Mouse (Mus musculus) intestine, embryonic 14.5 days (tissue): ENCODE measurements around the gene Lipm. TPM values are rescaled to one million over a fixed set of nuclear protein-coding genes. Genes with fewer than 3 reads are reported as not detected.

Experiments used
- ATAC-seq: fragments of 200-750 bp; cut with Nextera tagmentation; replicated peaks from 2 replicates; pipeline ENCODE4 v1.8.0; 2017; ENCODE audit warnings: low read depth, moderate number of reproducible peaks, moderate TSS enrichment, moderate library complexity; ENCODE audit not compliant: low FRiP score, low TSS enrichment
- DNase-seq: peaks from one replicate; pipeline ENCODE4 v3.0.0-alpha.2; 2018; ENCODE audit warnings: low spot score
- H3K27ac ChIP-seq: fragments of 300-500 bp; sonication (generic); 2 replicates; pipeline ENCODE4 v1.5.1; 2014; ENCODE audit warnings: low read depth, mild to moderate bottlenecking, control low read depth
- H3K27me3 ChIP-seq: fragments of 300-500 bp; sonication (generic); replicated peaks from 2 replicates; pipeline ENCODE4 v1.6.1; 2014; ENCODE audit warnings: low read length, control low read depth; ENCODE audit not compliant: control insufficient read depth, insufficient read depth
- H3K36me3 ChIP-seq: fragments of 300-500 bp; sonication (generic); 2 replicates; pipeline ENCODE4 v1.6.1; 2014; ENCODE audit warnings: low read length, control low read depth; ENCODE audit not compliant: control insufficient read depth, insufficient read depth
- H3K4me1 ChIP-seq: fragments of 300-500 bp; sonication (generic); replicated peaks from 2 replicates; pipeline ENCODE4 v1.6.1; 2014; ENCODE audit warnings: low read length, control low read depth, mixed read lengths; ENCODE audit not compliant: control insufficient read depth, insufficient read depth
- H3K4me2 ChIP-seq: fragments of 300-500 bp; sonication (generic); 2 replicates; pipeline ENCODE4 v1.6.1; 2014; ENCODE audit warnings: low read length
- H3K4me3 ChIP-seq: fragments of 300-500 bp; sonication (generic); 2 replicates; pipeline ENCODE4 v1.5.1; 2014; ENCODE audit warnings: low read depth, low read length, control low read depth, mixed read lengths
- H3K9ac ChIP-seq: fragments of 300-500 bp; sonication (generic); 2 replicates; pipeline ENCODE4 v1.6.1; 2014; ENCODE audit warnings: mild to moderate bottlenecking, low read length
- H3K9me3 ChIP-seq: fragments of 300-500 bp; sonication (generic); 2 replicates; pipeline ENCODE4 v1.6.1; 2016; ENCODE audit warnings: low read length, control low read depth; ENCODE audit not compliant: control insufficient read depth
- WGBS: fragments of 180-500 bp; shearing (Covaris S2); extraction: QIAGEN DNeasy Blood & Tissue Kit; methylation state at CpG from one replicate; pipeline ENCODE4 v1.1.7; 2014; 5-methylcytosine and 5-hydroxymethylcytosine counted together
- microRNA-seq: library from miRNA; unstranded; fragments of <30 nt; microRNA quantifications from one replicate; pipeline ENCODE4, GENCODE M21; 2016
- polyA plus RNA-seq: library from polyadenylated mRNA; unstranded; fragments of >200 nt; fragmentation: Nextera tagmentation; extraction: Ambion mirVana; gene quantifications from 2 replicates; pipeline ENCODE4 v1.2.1, GENCODE M21; 2014

Gene Lipm
- polyA plus RNA-seq, 1 experiment from 2014 or later = not detected

DNA sequence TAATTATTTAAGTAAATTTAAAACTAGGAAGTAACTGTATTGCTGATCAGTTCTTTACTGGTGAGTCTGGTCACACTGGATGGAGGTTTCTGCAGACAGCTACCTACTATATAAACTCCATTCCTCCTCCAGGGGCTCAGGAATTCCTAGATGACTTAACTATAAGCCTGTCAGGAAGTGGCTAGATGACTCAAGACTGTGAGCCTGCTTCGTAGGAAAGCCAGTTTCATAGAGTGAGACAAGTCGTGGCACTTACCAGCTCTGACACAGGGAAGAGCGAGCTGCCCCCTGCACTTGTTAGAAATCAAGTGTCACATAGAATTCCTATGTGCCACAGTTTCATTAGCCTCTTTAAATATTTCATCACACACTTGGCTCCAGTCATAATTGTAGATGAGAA, 70.4 kb downstream of the Lipm start:
- no peak overlapping the region for H3K9ac ChIP-seq
- 0 out of 2 replicates have a peak, but pooled peaks cover 3% of the 10 kb centered on the region for H3K4me1 ChIP-seq
- H3K9me3 ChIP-seq = no peaks in the 10 kb centered on the region
- no peak for ATAC-seq
- DNase-seq = no peak
- whole genome bisulfite sequencing = 68% methylated on average over 3 of the region's 3 CpGs
- H3K36me3 ChIP-seq = no peaks in the 10 kb centered on the region
- H3K4me2 ChIP-seq = no peak overlapping the region
- H3K27ac ChIP-seq = no peak overlapping the region
- no peak overlapping the region for H3K4me3 ChIP-seq
- no peaks in the 10 kb centered on the region for H3K27me3 ChIP-seq

Small RNA genes lying within 50 kb of the gene (microRNA-seq; reads per million reads assigned to microRNA genes)
- gene Gm23334 = not detected

Other genes with a start within 250 kb of the Lipm start
- gene Lipf, start 139.7 kb upstream of the Lipm start, polyA plus RNA-seq = not detected in 2 replicates
- not detected in 2 replicates for gene Lipk, start 92.6 kb upstream of the Lipm start, polyA plus RNA-seq
- 0.19 TPM in 1 of 2 replicates, not detected in the other for gene Lipn, start 33.6 kb upstream of the Lipm start, polyA plus RNA-seq
- 0.94 and 1.6 TPM in 2 replicates for gene Ankrd22, start 65.1 kb downstream of the Lipm start, polyA plus RNA-seq
- gene Stambpl1, start 91.3 kb downstream of the Lipm start, polyA plus RNA-seq = 14.6 and 17.0 TPM in 2 replicates
- gene Acta2, start 154.7 kb downstream of the Lipm start, polyA plus RNA-seq = 1,786 and 2,002 TPM in 2 replicates
- 2.0 and 2.7 TPM in 2 replicates for gene Fas, start 189.7 kb downstream of the Lipm start, polyA plus RNA-seq